Mouse (Mus musculus): Measurements from ENCODE around the gene Lypd1.

Gene Lypd1

DNA sequence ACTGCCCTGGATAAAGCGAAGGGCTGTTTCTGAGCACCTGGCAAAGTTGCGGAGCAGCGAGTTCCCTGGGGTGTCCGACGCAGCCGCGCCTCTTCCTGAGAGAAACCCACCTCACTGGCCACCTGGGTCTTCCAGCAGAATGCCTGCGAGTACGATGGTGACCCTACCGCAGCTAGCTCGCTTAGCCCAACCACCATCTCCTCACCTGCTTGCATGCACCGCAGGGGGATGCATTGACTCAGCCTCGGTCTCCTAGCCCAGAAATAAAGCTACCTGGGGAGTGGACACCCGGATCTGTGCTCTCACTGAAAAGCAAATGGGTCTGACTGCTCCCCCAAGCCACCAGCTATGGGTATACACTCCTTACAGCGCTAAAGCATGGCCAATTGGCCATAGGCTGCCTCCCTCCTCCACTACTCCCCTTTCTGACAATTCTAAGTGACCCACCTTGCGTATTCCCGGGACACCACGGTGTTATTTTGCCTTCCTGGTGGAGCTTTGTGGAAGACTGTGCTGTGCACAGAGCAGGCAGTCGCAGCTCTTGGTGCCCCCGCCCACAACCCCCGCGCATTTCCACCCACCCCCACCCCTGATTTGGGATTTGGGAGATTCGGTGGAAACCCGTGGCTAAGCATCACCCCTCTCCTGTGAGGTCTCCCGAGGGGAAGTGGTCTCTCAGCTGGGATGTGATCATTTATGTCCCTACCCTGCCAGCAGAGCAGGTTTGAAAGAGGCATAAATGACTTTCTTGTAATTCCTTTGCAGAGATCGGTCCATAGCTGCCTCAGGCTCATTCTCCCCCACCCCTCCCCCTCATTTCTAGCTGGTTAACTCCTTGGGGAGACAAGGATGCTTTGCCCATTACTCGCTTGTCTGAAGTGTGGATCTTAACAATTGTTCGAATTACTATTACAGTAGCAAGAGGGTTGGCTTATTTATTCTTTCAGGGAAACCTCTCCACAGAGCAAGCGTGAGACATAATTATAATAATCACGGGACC, at the start of gene Lypd1:
Gene Lypd1 (minus strand): TSS at position 501 of the 1,000 bp plus-strand sequence.
- peak; percentile 22 for DNase-seq

DNA sequence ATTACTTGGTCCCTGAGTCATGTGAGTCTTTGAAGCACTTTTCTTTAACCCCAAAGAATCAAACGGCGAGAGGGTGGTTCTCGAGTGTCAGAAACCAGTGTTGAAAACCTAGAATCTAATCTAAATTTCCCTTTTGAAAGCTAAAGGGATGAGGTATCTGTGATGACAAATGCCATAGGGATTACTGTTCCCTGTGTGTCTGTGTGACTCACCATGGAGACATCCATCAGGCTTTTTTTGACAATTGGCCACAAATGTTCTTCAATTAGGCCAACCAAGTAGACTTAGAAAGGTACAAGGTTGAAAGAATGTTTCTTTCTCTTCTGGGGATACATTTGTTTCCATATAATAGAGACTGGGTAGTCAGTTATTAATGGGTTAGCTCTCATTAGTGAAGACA, 38.1 kb upstream of the Lypd1 start:
- no peak for DNase-seq

DNA sequence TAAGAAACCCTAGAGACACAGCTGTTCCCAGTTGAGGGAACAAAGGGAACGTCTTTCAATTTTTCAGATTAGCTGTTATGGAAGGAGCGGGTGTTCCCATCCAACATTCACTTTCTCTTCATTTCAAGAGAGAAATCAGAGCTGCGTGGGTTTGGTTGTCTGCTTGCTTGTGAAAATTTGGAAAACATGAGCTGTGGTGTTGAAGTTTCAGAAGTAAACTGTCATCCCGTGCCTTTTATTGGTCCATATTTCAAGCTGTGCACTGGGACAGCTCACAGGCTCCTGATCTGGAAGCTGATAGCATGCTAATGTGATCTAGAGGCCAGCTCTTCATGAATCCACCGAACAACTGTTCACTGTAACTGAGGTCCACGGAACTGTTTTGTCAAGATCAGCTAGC, 36.2 kb upstream of the Lypd1 start:
- DNase-seq, result no peak

DNA sequence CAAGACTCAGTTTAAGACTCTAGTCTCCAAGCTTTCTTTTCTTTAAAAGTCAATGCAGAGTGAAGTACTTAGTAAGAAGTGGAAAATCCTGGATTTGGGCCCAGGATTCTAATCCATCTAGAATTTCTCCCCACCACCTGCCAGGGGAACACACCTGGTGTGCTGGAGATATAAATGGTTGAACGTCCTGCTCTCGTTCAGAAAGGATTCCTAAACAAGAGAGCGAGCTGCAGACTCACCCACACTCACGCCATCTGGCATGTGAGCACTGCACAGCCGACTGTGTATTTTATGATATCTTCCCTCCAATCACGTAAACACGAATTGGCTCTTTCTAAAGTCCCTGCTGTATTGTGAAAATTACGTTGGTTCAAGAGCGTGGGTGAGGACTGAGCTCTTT, 32.2 kb upstream of the Lypd1 start:
- DNase-seq, result peak; percentile 70

DNA sequence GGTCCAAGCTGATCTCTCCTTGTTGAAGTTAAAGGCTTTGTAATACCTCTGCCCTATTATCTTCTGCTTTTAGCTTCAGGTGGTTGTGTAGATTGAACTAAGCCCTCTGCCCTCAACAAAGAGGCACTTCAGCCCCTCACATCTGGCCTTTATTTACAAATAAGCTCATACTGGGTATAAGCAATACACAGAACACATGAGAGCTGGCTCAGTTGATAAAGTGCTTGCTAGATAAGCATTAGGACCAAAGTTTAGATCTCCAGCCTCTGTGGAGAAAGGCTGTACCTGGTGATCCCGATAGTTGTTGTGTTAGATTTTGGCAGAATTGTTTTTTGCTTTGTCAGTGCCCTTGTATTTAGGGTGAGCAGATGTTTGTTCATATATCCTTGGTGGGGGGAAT, 30.4 kb upstream of the Lypd1 start:
- no peak for DNase-seq

DNA sequence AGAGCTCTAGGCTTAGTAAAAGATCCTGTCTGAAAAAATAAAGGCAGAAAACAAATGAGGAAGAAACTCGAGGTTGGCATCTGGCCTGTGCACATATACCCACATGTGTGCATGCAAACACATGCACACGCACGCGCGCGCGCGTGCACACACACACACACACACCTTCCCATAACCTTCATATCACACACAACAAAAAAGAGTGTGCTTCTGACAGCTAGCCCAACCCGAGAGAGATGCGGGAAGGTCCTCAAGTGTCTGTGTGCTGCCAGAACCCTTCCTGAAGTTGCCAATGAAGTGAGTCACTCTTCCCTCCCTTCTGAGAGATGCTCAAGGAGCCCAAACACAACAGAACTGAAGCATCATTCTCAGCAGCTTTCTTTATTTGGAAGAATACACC, 12.6 kb upstream of the Lypd1 start:
- DNase-seq, result no peak

DNA sequence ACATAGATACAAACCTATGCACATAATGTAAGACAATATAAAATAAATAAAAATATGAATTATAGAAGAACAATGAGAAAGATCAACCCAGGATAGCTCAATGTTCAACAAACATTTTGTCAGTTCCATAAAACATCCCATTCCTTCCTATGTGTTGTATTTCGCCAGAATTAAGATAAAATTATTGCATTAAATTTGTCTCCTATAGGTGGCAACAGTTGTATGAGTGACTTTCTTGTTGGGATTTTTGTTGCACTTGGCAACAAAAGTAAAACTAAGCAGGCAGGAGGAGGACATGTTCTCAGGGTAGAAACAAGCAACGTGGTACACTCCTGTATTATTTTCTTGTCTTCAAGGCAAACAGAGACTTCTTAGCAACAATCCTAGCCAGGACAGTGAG, 10.2 kb upstream of the Lypd1 start:
- DNase-seq, result no peak

DNA sequence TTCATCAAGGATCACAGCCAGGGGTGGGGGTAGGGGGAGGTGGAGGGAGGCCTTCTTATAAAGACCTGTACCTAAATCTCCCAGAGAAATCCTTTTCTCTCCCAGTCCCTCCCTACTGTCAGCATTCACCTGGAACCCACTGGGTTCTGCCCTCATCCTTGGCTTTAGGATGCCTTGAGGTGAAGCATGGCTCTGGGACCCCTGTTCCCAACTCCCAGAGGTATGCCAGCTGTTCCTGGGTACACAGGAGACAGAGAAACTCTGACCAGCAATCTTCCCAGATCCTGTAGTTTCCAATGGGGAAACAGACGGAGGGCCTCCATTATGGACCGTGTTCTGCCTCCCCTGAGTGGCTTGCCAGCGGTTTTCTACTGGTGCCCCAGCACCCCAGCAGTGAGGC, 7.8 kb upstream of the Lypd1 start:
- DNase-seq, result no peak

DNA sequence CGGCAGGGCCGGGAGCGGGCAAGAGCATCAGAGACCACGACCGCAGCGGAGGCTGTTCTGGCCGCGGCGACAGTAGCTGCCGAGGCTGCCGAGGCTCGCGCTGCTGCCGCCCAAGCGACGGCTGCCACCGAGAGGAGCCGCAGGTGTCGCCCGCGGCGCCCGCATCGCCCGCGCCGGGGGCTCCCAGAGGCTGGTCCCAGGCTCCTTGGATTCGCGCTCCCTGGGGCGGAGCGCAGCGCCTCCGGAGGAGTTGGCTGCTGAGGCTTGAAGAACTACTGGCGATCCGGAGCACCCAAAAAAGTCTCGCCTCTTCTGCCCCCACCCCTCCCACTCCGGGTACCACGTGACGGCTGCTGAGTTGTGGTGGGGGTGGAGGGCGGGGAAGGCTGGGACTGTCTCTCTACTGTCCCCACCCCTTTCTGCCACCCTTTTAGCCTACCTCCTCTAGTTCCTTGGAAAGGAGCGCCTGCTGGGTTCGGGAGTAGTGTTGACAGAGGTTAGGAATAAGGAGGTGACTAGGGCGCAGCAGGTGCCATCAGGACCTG, 928 bp downstream of the Lypd1 start:
- DNase-seq, result peak; percentile 72

DNA sequence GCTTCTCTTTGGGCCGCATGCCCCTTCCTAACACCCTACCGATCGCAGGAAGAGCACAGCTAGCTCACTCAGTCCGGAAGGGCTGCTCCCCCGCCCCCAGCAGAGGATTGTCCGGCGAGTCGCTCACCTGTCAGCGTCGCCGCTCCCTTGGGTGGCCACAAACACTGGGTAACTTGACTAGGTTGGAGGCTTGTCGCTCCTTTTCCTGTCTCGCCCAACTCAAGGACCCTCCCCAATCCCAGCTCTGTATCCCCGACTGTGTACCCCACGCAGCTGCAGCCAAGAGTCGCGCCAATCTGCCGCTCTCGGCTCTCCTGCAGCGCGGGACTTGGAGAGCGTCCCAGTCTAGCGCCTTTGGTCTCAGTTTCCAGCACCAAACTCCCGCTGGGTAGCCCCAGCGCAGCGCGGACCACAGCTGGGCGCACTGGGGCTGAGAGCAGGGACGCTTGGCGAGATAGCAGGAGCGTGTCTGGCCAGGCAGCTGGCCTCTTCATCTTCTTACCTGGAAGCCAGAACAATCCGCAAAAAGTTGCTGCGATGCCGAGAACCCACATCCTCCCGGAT, 1.5 kb downstream of the Lypd1 start:
- peak; percentile 52 for DNase-seq

DNA sequence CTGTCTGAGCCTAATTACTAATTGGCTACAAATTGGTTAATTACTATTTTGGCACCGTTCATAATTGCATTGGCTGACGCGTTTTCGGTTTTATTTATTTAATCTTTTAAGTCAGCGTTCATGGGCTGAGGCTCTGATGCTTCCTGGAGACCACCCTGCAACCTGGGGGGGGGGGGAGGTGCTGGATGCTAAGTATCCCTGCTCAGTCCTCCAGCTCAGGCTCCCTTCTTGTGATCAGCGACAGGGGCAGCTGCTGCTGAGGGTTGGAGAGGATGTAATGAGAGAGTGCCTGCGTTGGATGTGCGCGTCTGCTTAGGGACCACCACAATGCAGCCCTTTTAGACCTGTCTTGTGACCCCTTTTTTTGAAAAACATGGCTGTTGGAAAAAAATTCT, 2.0 kb downstream of the Lypd1 start:
- DNase-seq, result no peak

DNA sequence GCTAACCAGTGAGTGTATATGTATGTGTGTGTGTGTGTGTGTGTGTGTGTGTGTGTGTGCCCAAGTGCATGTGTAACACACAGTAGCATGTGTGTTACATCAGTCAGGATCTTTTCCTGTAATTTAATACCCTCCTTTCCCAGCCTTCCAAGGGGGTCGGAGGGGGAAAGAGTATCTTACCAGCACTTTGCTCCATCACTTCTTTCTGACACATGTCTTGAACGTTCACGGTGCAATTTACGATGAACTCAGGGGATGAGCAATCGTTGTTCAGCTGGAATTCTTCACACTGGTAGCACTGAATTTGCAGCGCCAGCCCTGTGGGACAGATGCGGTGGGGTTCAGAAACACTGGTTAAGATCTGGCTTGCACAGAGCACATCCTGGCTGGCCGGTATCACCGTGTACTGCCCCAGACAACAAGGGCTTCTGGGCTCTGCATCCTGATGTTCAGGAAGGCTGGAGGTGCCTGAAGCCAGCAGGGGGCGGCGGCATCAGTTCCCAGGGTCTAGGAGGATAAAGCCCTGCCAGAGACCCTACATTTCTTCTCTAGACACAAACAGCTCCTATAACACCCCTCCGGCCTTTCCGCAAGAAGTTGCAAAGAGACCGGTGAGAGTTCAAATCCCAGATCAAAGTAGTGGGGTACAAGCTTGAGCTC, 2.6 kb downstream of the Lypd1 start:
- peak; percentile 20 for DNase-seq

DNA sequence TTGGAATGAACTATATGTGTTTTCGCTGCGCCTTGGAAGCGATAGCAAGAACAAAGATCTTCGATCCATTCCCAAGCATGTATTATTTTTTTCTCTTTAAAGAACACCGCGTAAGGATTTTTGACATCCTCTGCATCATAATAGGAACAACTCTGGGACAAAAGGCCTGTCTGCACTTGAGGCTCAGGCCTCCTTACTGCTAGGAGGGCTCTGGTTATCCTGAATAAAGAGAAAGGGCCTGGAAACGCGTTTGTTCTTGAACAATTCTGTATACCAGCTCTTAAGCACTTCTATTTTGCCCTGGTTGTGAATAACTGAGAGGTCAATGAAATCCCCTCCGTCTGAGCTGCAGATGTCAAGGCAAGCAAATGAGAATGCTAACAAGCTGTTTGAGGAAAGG, 19.7 kb downstream of the Lypd1 start:
- DNase-seq, result no peak

DNA sequence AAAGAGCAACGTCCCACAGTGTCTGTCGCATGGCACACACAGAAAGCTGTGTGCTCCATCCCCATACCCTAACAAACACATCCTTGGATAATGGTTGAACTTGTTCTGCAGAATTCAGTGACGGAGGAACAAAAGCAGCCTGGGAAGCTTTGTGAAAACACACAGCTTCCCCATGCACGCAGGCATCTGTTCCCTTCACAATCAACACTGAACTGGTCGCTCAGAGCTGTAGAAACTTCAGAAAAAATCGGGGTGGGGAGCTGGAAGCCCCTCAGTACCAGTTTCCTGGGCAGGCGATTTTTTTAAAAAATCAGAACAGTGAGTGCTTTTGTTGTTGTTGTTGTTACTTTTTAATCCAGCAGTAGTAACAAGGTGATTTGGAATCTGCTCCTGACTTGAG, 42.8 kb downstream of the Lypd1 start:
- no peak for DNase-seq

DNA sequence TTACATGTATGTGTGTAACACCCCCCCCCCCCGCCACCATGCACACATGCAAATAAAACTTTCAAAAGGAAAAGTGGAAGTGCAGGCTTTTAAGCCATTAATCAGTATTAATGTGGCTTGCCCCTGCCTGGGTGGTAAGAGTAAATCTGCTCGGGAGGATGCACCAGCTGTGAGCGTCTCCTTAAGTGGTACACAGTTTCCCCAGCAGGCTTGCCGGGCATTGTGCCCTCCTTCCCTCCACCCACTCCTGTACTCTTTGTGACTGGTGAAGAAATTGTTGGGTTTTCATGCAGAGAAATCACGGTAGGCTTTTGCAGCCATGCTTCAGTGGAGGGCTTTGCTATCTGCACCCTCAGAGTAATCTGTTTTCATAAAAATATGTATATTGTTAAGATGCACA, 54.3 kb downstream of the Lypd1 start:
- DNase-seq, result peak; percentile 26

DNA sequence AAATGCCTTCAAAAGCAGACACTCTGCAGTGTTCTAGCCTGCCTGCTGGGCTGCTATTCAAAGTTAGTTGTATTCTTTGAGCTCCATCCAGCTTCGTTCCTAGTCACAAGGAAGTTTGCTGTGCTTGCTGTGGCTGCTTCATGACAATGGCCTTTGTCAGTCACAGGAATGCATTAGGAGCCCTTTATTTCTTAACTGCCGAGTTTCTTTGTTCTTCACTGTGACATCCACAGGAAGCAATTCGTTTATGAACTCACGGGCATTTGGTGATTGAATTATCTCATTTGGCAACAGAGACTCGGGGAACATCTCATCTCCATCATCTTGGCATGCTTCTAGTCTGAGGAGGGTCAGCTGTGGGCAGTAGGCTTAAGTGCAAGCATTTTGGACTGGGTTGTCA, 58.3 kb downstream of the Lypd1 start:
- DNase-seq, result no peak

DNA sequence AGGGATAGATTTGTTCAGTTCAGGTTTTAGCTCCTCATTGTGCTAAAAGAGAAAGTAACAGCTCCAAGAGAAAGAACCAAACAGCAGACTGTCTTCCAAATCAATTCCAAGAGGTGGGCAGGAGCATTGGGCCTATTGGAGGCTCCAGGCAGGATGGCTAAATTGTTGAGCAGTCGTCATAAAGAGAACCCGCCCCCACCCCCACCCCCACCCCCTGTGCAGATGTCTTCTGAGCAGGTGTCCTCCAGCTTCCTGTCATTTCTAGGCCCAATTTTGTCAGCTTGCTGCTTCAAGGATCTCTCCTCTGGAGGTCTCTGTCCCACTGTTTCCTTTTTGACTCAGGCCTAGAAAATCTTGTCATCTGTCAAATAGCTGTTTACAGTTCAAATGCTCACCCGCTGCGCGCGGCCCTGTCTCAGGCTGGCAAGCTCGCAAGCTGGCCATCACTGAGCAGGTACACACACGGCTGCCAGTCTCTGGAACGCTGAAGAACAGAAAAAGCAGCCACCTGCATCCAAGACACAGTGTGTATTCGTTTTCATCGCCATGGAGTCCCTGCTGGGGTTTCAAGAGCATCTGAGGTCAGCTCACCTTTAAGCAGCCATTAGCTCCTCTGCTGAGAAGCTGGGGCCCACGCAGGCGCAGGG, 73.0 kb downstream of the Lypd1 start:
- DNase-seq, result no peak

DNA sequence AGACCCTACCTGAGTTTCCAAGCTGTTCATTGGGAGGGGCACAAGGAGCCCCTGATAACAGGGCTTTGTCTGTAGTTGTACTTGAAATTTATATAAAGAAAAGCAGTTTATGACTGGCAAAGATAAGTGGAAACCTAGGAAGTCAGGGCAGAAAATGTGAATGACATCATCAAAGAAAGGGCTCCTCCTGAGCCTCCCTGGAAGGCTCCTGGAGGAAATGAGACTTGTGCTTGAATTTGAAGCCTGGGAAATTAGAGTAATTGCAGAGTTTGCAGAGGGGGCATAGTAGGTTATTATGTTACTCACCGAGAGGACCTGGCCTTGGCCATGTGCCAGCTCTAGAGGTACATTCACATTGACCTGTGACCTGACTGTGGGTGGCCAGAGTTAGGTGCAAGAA, 75.4 kb downstream of the Lypd1 start:
- DNase-seq, result no peak

DNA sequence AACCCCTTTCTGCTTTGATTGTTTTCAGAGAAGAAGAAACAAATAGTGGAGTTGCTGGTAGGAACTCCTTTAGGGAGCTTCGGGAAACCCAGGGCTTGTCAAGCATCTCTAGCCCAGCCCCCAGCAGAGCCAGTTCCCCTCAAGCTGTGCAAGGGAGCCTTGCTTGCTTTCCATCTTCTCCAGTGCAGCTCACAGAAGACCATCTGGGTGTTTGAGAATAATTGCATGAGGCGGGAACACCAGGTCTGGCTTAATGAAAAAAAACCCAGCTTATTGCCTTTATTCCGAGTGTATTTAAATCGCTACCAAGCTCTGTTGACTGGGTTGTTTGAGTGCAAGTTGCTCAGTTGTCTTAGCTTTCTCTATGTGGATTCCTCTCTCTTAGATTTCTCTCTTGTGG, 89.3 kb downstream of the Lypd1 start:
- no peak for DNase-seq

DNA sequence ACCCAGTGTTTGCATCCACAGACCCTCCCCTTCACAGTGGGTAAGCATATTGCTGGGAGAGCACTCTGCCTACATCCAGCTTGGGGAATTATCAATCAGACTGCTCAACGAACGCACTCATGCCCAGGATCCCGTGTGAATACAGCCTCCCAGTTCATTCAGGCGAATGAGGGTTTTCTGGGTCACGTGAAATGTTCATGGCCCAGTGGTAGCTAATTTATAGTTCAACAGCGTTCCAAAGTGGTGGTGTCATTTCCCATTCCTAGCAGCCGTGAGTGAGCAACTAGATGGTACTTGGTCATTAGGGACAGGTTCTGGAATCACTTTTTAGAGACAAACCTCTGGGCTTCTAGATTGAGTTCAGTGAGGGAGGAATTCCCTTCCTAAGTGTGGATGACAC, 91.8 kb downstream of the Lypd1 start:
- DNase-seq, result no peak
